Mouse (Mus musculus): ENCODE results near the gene Ush1g.

GRCm38 (mm10) chr11:115329339-115329738 is 7.5 kb upstream of the Ush1g start:
- TF ChIP-seq CTCF (conservative IDR thresholded peaks at IDR 0.05; ENCODE audit: insufficient read depth, insufficient read length, low read depth, low read length) (no peak), POLR2A (IDR thresholded peaks at IDR 0.05; ENCODE audit: low read depth, low read length) (no peak)
